Mouse (Mus musculus) heart, adult 2 months (tissue): Measurements from ENCODE around the gene Prdx1. TPM values are rescaled to one million over a fixed set of nuclear protein-coding genes. Genes with fewer than 3 reads are reported as not detected.
"Not testable (repeated sequence)": the region's sequence is repeated elsewhere in the genome, so short reads cannot be mapped to it uniquely, and the experiment has no call there.

ENCODE experiments used
- DNase-seq, 2 experiments: peaks; one replicate each; pipeline ENCODE4 v3.0.0; 2021
- H3K27ac ChIP-seq: fragments of 200-600 bp; 2 replicates; pipeline ENCODE4 v1.8.1; 2022
- H3K27me3 ChIP-seq: fragments of 200-500 bp; 2 replicates; pipeline ENCODE4 v1.6.1; 2012; ENCODE audit warnings: mild to moderate bottlenecking, low read length, inconsistent platforms, mixed read lengths; ENCODE audit not compliant: control insufficient read depth, insufficient read depth
- H3K36me3 ChIP-seq: fragments of 200-500 bp; 2 replicates; pipeline ENCODE4 v1.6.1; 2012; ENCODE audit warnings: low read length, inconsistent platforms; ENCODE audit not compliant: control insufficient read depth, insufficient read depth
- H3K4me1 ChIP-seq: fragments of 200-500 bp; 2 replicates; pipeline ENCODE4 v1.6.1; 2011; ENCODE audit warnings: low read length; ENCODE audit not compliant: control insufficient read depth, insufficient read depth
- H3K4me3 ChIP-seq: fragments of 200-600 bp; 2 replicates; pipeline ENCODE4 v1.8.1; 2022
- H3K79me2 ChIP-seq: fragments of 200-500 bp; replicated peaks from 2 replicates; pipeline ENCODE4 v1.6.1; 2012; ENCODE audit warnings: mild to moderate bottlenecking, inconsistent platforms, low read length, moderate library complexity, mixed read lengths; ENCODE audit not compliant: control insufficient read depth, insufficient read depth
- H3K9ac ChIP-seq: fragments of 200-500 bp; 2 replicates; pipeline ENCODE4 v1.6.1; 2012; ENCODE audit warnings: low read depth, mild to moderate bottlenecking, control low read depth, inconsistent platforms, low read length, mixed read lengths
- CTCF ChIP-seq: fragments of 200-600 bp; IDR thresholded peaks from 2 replicates; pipeline ENCODE4 v1.8.1; 2022; ENCODE audit warnings: antibody characterized with exemption, mild to moderate bottlenecking, moderate library complexity
- EP300 ChIP-seq: fragments of 200-500 bp; IDR thresholded peaks from 2 replicates; pipeline ENCODE4 v1.6.1; 2011; ENCODE audit warnings: low read depth, low read length, control low read depth; ENCODE audit not compliant: insufficient read depth
- POLR2A ChIP-seq: fragments of 200-500 bp; IDR thresholded peaks from 2 replicates; pipeline ENCODE4 v1.6.1; 2011; ENCODE audit warnings: mild to moderate bottlenecking, low read depth, low read length, control low read depth; ENCODE audit not compliant: insufficient read depth
- WGBS: fragments of 180-500 bp; shearing (Covaris S2); methylation state at CpG from one replicate; pipeline ENCODE4 v1.1.7; 2018; 5-methylcytosine and 5-hydroxymethylcytosine counted together
- intact Hi-C: fragments of 180-260 bp; cut with DNase I; formaldehyde crosslinking; loops from one replicate; pipeline ENCODE4 v1.15.1; 2025
- polyA plus RNA-seq: library from polyadenylated mRNA; depleted of rRNA; stranded (reverse); fragments of >200 nt; gene quantifications from 2 replicates; pipeline ENCODE4 v1.2.3, GENCODE M21; 2012
- total RNA-seq, 2 experiments: library from RNA; stranded (reverse); gene quantifications; 2 replicates each; pipeline ENCODE4 v1.2.3; 2021

Prdx1 gene
- total and polyA plus RNA-seq, 3 experiments = 168 to 516 (median 447) TPM

GRCm38 (mm10) chr4:116669291-116669690, 16.1 kb upstream of the Prdx1 start:
- WGBS = 54% methylated on average over 2 of the region's 2 CpGs
- TF ChIP-seq CTCF (peak; percentile 66), POLR2A (no peak)
- H3K27ac ChIP-seq = no peak overlapping the region
- no peak for DNase-seq
- H3K9ac ChIP-seq = no peak overlapping the region
- H3K4me3 ChIP-seq = no peak overlapping the region
- H3K27me3 ChIP-seq = no peaks in the 10 kb centered on the region
- intact Hi-C loops = no loop called here
- no peaks in the 10 kb centered on the region for H3K4me1 ChIP-seq
- H3K79me2 ChIP-seq = no peaks in the 10 kb centered on the region
- no peaks in the 10 kb centered on the region for H3K36me3 ChIP-seq

DNA sequence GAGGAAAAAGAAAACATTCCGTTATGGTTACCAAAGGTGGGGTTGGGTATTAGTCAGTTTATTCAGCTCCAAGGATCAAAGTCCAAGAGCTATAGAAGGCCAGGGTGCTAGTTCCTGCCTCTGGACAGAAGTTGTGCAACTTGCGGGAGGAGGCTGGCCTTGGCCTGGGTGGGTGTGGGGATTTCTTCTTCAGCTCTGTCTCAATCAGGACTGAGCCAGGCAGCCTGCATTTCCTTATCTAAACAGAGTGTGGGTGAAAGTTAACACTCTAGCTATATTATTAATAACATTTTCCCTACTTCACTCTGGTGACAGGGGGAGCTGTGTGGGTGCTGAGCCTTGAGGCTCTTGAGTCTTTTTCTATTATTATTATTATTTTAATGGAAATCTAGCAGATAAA, 12.6 kb upstream of the Prdx1 start:
- WGBS = 59% methylated on average over 2 of the region's 2 CpGs
- Histone ChIP-seq H3K4me3 (no peak overlapping the region), H3K36me3 (no peaks in the 10 kb centered on the region), H3K27ac (no peak overlapping the region), H3K79me2 (no peaks in the 10 kb centered on the region), H3K9ac (no peak overlapping the region), H3K4me1 (no peaks in the 10 kb centered on the region), H3K27me3 (no peaks in the 10 kb centered on the region)
- DNase-seq = peak in 1 of 2 experiments; percentile 65
- TF ChIP-seq EP300 = no peak
- no peak for TF ChIP-seq CTCF
- TF ChIP-seq POLR2A = no peak
- intact Hi-C loops = no loop called here

- H3K27ac ChIP-seq, H3K9ac ChIP-seq, H3K4me1 ChIP-seq, DNase-seq, H3K27me3 ChIP-seq, H3K4me3 ChIP-seq, H3K79me2 ChIP-seq, intact Hi-C loops, H3K36me3 ChIP-seq: not testable (repeated sequence)
- 92% methylated on average over 6 of the region's 6 CpGs for WGBS
Measured at GRCm38 (mm10) chr4:116674761-116675160, 10.6 kb upstream of the Prdx1 start.

DNA sequence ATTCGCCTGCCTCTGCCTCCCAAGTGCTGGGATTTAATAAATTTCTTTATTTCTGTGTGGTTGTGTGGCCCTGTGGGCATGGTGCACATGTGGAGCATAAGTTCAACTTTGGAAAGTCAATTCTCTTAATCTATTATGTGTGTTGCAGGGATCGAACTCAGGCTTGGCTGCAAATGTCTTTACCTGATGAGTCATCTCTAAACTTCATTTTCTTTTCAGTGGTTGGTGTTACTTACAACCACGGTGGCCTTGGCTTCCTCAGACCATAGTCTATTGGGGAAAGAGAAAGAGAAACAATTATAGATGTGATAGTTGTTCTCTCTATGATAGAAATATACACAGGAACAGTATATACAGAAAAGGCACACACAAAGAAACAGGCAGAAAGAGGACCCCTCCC, 9.3 kb upstream of the Prdx1 start:
- no peak for DNase-seq
- H3K27me3 ChIP-seq = no peaks in the 10 kb centered on the region
- H3K79me2 ChIP-seq = no peaks in the 10 kb centered on the region
- no peak overlapping the region for H3K4me3 ChIP-seq
- no peaks in the 10 kb centered on the region for H3K4me1 ChIP-seq
- TF ChIP-seq EP300 (no peak), CTCF (no peak), POLR2A (no peak)
- no peaks in the 10 kb centered on the region for H3K36me3 ChIP-seq
- intact Hi-C loops = no loop called here
- H3K27ac ChIP-seq = no peak overlapping the region
- WGBS = 68% methylated on average over 3 of the region's 3 CpGs
- no peak overlapping the region for H3K9ac ChIP-seq

- H3K4me3 ChIP-seq = no peak overlapping the region
- no peaks in the 10 kb centered on the region for H3K36me3 ChIP-seq
- no peak for TF ChIP-seq CTCF
- no peak for TF ChIP-seq EP300
- TF ChIP-seq POLR2A = no peak
- H3K9ac ChIP-seq = no peak overlapping the region
- intact Hi-C loops = no loop called here
- 69% methylated on average over 1 of the region's 1 CpGs for WGBS
- H3K27ac ChIP-seq = no peak overlapping the region
- no peak for DNase-seq
- H3K4me1 ChIP-seq = no peaks in the 10 kb centered on the region
- H3K27me3 ChIP-seq = no peaks in the 10 kb centered on the region
- H3K79me2 ChIP-seq = no peaks in the 10 kb centered on the region
Measured at GRCm38 (mm10) chr4:116677808-116678207, 7.5 kb upstream of the Prdx1 start.

DNA sequence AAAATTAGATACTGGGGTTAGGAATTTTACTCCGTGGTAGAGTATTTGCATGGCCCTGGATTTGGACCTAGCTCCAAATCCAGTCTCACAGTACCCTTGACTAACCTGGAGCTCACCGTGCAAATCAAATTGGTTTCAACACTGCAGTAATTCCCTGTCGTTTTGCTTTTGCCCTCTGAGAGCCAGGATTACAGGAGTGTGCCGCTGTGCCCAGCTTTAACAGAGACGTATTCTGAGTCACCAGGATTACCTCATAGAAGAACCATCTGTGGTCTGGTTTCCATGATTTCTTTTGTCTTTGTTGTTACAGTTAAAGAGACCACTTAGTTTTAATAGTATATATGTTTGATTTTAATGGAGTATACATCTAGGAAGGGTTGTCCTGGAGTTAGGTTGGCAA, 6.2 kb upstream of the Prdx1 start:
- Histone ChIP-seq H3K4me3 (no peak overlapping the region), H3K79me2 (no peaks in the 10 kb centered on the region), H3K27me3 (no peaks in the 10 kb centered on the region), H3K36me3 (no peaks in the 10 kb centered on the region), H3K27ac (no peak overlapping the region), H3K4me1 (no peaks in the 10 kb centered on the region), H3K9ac (no peak overlapping the region)
- intact Hi-C loops = no loop called here
- TF ChIP-seq POLR2A (no peak), EP300 (no peak)
- WGBS = 59% methylated on average over 5 of the region's 5 CpGs
- DNase-seq = no peak

DNA sequence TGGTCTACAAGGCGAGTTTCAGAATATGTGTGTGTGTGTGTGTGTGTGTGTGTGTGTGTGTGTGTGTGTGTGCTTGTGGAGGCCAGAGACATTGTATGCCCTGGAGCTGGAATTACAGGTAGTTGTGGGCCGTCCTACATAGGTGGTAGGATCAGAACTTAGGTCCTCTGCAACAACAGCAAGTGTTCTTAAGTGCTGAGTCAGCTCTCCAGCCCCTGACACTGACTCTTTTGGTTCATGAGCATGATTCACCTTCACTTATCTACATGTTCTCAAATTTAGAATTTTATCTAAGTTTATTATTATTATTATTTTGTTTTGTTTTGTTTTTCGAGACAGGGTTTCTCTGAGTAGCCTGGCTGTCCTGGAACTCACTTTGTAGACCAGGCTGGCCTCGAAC, 4.8 kb upstream of the Prdx1 start:
- DNase-seq, H3K79me2 ChIP-seq, H3K4me3 ChIP-seq, H3K27ac ChIP-seq, H3K27me3 ChIP-seq, H3K9ac ChIP-seq, intact Hi-C loops, H3K36me3 ChIP-seq, H3K4me1 ChIP-seq: not testable (repeated sequence)
- WGBS = 93% methylated on average over 4 of the region's 4 CpGs
